Mouse (Mus musculus) neural tube, embryonic 15.5 days (tissue): ENCODE measurements around the gene Bsdc1. TPM values are rescaled to one million over a fixed set of nuclear protein-coding genes. Genes with fewer than 3 reads are reported as not detected.
"Not testable (repeated sequence)": the region's sequence is repeated elsewhere in the genome, so short reads cannot be mapped to it uniquely, and the experiment has no call there.

Experiments
- ATAC-seq: fragments of 200-750 bp; cut with Nextera tagmentation; 2 replicates; pipeline ENCODE4 v1.8.0; 2017; ENCODE audit warnings: mild to moderate bottlenecking, moderate TSS enrichment, moderate library complexity; ENCODE audit not compliant: low FRiP score
- H3K27ac ChIP-seq: fragments of 300-500 bp; sonication (generic); replicated peaks from 2 replicates; pipeline ENCODE4 v1.5.1; 2015; ENCODE audit warnings: mild to moderate bottlenecking, inconsistent platforms
- H3K27me3 ChIP-seq: fragments of 300-500 bp; sonication (generic); replicated peaks from 2 replicates; pipeline ENCODE4 v1.6.1; 2015; ENCODE audit warnings: inconsistent platforms
- H3K36me3 ChIP-seq: fragments of 300-500 bp; sonication (generic); 2 replicates; pipeline ENCODE4 v1.6.1; 2015; ENCODE audit warnings: inconsistent platforms
- H3K4me1 ChIP-seq: fragments of 300-500 bp; sonication (generic); 2 replicates; pipeline ENCODE4 v1.6.1; 2015; ENCODE audit warnings: inconsistent platforms
- H3K4me2 ChIP-seq: fragments of 300-500 bp; sonication (generic); 2 replicates; pipeline ENCODE4 v1.6.1; 2015; ENCODE audit warnings: inconsistent platforms, mild to moderate bottlenecking, moderate library complexity
- H3K4me3 ChIP-seq: fragments of 300-500 bp; sonication (generic); replicated peaks from 2 replicates; pipeline ENCODE4 v1.5.1; 2015; ENCODE audit warnings: mild to moderate bottlenecking, inconsistent platforms
- H3K9ac ChIP-seq: fragments of 300-500 bp; sonication (generic); replicated peaks from 2 replicates; pipeline ENCODE4 v1.6.1; 2015; ENCODE audit warnings: mild to moderate bottlenecking, inconsistent platforms
- H3K9me3 ChIP-seq: fragments of 300-500 bp; sonication (generic); replicated peaks from 2 replicates; pipeline ENCODE4 v1.6.1; 2016; ENCODE audit warnings: inconsistent platforms
- WGBS: fragments of 180-500 bp; shearing (Covaris S2); methylation state at CpG from one replicate; pipeline ENCODE4 v1.1.7; 2015; ENCODE audit warnings: mixed read lengths; 5-methylcytosine and 5-hydroxymethylcytosine counted together
- polyA plus RNA-seq: library from polyadenylated mRNA; unstranded; fragments of >200 nt; fragmentation: Nextera tagmentation; extraction: Ambion mirVana; gene quantifications from 2 replicates; pipeline ENCODE4 v1.2.1, GENCODE M21; 2015

Gene Bsdc1
- polyA plus RNA-seq, 1 experiment from 2014 or later = 32.7 TPM

DNA sequence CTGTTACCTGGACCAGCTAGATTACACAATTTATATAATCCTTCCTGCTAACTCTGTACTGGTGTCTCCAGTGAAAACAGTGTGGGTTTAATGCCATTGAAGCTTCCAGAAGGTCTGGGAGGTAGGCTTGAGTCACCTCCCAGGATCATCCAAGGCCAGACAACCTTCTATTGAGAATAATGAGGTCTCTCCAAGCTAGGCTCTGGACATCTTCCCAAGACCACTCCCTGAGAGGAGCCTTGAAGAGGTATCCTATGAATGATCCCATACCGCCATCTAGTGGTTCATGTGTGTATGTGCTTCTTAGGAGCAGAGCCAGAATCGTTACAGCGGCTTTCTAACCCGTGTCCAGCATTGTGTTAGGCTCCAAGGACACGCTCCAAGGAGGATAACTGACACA lies 6.1 kb upstream of the Bsdc1 start:
- Histone ChIP-seq H3K27me3 (no peaks in the 10 kb centered on the region), H3K27ac (no peak overlapping the region), H3K4me2 (no peak overlapping the region), H3K4me3 (no peak overlapping the region), H3K9me3 (no peaks in the 10 kb centered on the region), H3K36me3 (no peaks in the 10 kb centered on the region), H3K9ac (no peak overlapping the region), H3K4me1 (no peaks in the 10 kb centered on the region)
- WGBS = 4% methylated on average over 5 of the region's 5 CpGs
- ATAC-seq = peak; percentile 72

DNA sequence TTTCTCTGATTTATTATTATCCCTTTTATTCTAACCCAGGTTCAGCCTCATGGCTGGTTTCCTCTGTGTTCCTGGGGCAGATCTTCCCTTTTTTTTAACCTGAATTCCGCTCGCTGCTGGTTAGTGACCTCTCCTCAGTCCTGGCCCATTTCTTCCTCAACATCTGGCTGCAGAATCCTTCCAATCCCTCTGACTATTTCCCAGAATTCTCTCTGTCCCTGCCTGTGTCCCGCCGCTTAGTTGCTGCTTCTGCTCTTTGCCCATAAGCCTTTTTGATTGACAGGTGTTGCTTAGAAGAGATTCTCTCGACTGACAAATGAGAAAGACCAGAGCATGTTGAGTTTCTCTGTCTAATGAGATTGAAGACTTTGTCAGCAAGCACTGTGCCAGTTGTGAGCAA lies 5.3 kb upstream of the Bsdc1 start:
- no peak overlapping the region for H3K27ac ChIP-seq
- H3K4me1 ChIP-seq = peaks cover 2% of the 10 kb centered on the region; the same call in 1 of the 2 replicates
- H3K9ac ChIP-seq = no peak overlapping the region
- no peak for ATAC-seq
- 66% methylated on average over 5 of the region's 5 CpGs for WGBS
- no peaks in the 10 kb centered on the region for H3K9me3 ChIP-seq
- no peak overlapping the region for H3K4me3 ChIP-seq
- no peaks in the 10 kb centered on the region for H3K27me3 ChIP-seq
- no peaks in the 10 kb centered on the region for H3K36me3 ChIP-seq
- H3K4me2 ChIP-seq = no peak overlapping the region

DNA sequence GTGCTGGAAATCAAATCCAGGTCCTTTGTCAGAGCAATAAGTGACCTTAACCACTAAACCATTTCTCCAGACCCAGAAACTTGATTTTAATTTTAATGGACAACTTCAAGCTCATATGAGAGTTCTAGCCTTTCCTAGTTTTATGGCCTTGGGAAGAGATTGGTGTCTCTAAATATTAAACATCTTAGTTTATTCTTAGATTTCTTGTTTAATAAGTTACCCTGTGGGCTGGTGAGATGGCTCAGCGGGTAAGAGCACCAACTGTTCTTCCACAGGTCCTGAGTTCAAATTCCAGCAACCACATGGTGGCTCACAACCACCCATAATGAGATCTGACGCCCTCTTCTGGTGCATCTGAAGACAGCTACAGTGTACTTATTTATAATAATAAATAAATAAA lies 4.1 kb upstream of the Bsdc1 start:
- H3K27ac ChIP-seq, H3K9me3 ChIP-seq, H3K36me3 ChIP-seq, H3K4me1 ChIP-seq, H3K4me3 ChIP-seq, H3K27me3 ChIP-seq, ATAC-seq, H3K9ac ChIP-seq, H3K4me2 ChIP-seq: not testable (repeated sequence)
- 85% methylated on average over 2 of the region's 2 CpGs for WGBS

DNA sequence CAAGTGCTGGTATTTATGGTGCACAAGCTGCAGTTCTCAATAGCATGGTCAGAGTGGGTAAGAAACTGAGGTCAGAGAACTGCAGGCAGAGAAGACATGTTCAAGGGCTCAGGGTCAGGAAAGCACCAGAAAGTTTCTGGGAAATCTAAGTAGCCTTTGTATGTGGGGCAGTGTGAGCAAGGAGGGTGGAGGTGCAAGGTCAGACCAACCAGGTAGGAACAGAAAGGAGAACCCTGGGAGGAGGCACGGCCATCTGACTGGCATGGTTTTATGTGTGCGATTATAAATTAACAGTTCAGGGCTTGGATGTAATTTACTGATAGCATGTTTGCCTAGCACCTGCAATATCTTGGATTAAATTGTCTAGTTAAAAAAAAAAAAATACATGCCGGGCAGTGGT lies 1.7 kb upstream of the Bsdc1 start:
- Histone ChIP-seq H3K9ac (no peak overlapping the region), H3K4me1 (peaks cover 16% of the 10 kb centered on the region), H3K4me3 (no peak overlapping the region), H3K9me3 (no peaks in the 10 kb centered on the region), H3K27me3 (no peaks in the 10 kb centered on the region), H3K4me2 (no peak overlapping the region), H3K36me3 (peaks cover 11% of the 10 kb centered on the region), H3K27ac (no peak overlapping the region)
- WGBS = 90% methylated on average over 3 of the region's 3 CpGs
- no peak for ATAC-seq

DNA sequence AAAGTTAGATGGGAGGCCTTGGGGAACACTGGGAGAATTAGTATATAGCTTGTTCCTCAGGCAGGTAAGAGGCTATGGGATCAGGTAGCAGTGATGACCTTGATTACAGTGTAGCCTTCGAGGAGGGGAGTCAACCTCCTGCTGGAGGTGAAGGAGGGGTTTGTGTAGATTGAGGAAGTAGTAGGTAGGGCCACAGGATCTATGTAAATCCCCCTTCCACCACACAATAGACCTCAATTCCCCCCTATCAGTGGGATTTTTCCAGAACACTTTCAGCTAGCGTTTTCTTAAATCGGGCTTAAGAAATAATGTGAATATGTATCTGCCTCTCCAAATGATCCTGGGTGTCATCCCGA lies 576 bp upstream of the Bsdc1 start:
- Histone ChIP-seq H3K4me2 (peak overlapping the region; percentile 67), H3K4me3 (peak overlapping the region; percentile 98), H3K27ac (peak overlapping the region; percentile 92), H3K36me3 (peaks cover 21% of the 10 kb centered on the region), H3K9ac (peak overlapping the region; percentile 66), H3K9me3 (no peaks in the 10 kb centered on the region), H3K4me1 (peaks cover 16% of the 10 kb centered on the region), H3K27me3 (no peaks in the 10 kb centered on the region)
- peak; percentile 37 for ATAC-seq
- 0% methylated on average over 4 of the region's 4 CpGs for WGBS

GRCm38 (mm10) chr4:129462118-129462517 lies 737 bp downstream of the Bsdc1 start:
- Histone ChIP-seq H3K9me3 (no peaks in the 10 kb centered on the region), H3K4me1 (peaks cover 16% of the 10 kb centered on the region), H3K36me3 (peaks cover 34% of the 10 kb centered on the region), H3K27ac (peak overlapping the region; percentile 77), H3K4me3 (peak overlapping the region; percentile 98), H3K9ac (peak overlapping the region; percentile 84), H3K27me3 (no peaks in the 10 kb centered on the region), H3K4me2 (peak overlapping the region; percentile 81)
- ATAC-seq = no peak
- 38% methylated on average over 3 of the region's 3 CpGs for WGBS

DNA sequence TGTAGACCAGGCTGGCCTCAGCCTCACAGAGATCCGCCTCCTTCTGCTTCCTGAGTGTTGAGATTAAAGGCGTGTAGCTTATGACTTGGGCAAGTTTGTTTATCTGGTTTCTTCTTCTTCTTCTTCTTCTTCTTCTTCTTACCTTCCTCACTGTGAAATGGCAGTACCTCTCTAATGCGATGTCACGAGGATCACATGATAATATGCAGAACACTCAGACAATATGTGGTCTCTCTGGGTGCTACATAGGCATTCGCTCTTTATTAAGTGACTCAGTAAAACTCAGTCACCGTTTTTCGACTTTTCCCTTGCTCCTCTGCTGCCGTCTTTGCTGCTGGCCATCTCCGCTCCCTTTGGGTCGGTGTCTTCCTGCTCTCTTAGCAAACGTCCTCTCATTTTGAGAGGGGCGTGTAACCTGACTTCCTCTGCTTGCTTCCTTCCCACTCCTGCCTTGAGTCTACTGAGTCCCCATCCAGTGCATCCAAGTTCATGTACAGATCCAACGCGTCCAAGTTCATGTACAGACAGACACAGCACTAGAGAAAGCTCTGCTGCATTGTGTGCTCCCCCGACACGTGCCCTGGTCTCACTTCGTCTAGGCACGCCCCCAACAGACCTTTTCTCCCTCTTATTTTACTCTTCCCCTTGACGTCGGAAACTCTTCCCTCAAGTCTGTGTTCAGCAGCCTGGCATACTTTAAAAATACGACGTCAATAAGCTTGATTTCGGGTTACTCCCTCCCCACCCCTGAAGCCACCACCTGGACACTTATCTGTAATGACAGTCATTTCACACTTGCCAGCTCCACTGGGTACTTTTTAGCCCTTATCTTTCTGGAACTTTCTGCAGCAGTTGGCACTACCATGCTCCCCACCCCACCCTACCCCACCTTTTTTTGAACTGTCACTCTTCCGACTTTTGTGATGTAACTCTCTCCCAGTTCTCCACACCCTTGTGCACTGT lies 2.0 kb downstream of the Bsdc1 start:
- Histone ChIP-seq H3K9ac (no peak overlapping the region), H3K4me3 (no peak overlapping the region), H3K27me3 (no peaks in the 10 kb centered on the region), H3K9me3 (no peaks in the 10 kb centered on the region), H3K27ac (no peak overlapping the region), H3K36me3 (peaks cover 47% of the 10 kb centered on the region), H3K4me1 (peaks cover 16% of the 10 kb centered on the region), H3K4me2 (no peak overlapping the region)
- no peak for ATAC-seq
- 89% methylated on average over 24 of the region's 24 CpGs for WGBS

GRCm38 (mm10) chr4:129464286-129464815 lies 3.0 kb downstream of the Bsdc1 start:
- Histone ChIP-seq H3K4me3 (no peak overlapping the region), H3K27me3 (no peaks in the 10 kb centered on the region), H3K4me1 (peaks cover 16% of the 10 kb centered on the region), H3K27ac (no peak overlapping the region), H3K36me3 (peaks cover 56% of the 10 kb centered on the region), H3K4me2 (no peak overlapping the region), H3K9me3 (no peaks in the 10 kb centered on the region), H3K9ac (no peak overlapping the region)
- no peak for ATAC-seq
- 91% methylated on average over 4 of the region's 4 CpGs for WGBS

DNA sequence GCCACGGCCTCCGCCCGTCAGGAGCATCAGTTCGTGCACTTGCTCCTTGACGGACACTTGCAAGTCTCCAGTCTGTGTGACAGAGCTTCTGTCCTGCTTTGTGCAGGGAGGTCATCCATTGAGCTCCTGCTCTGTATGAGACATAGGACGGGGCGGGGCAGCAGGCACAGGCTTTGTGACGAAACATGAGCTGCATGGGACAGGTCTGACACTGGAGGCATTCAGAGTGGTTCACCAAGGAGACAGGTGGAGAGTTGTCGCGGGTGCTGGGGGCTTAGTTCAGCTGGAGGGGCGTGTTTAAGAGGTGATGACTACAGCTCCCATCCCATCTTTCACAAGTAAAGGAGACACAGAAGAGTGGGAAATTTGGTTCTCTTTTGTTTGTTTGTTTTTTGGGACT lies 14.7 kb downstream of the Bsdc1 start:
- no peak overlapping the region for H3K9ac ChIP-seq
- no peak for ATAC-seq
- no peak overlapping the region for H3K4me2 ChIP-seq
- H3K9me3 ChIP-seq = no peaks in the 10 kb centered on the region
- 91% methylated on average over 11 of the region's 11 CpGs for WGBS
- H3K27ac ChIP-seq = no peak overlapping the region
- no peaks in the 10 kb centered on the region for H3K4me1 ChIP-seq
- no peak overlapping the region for H3K4me3 ChIP-seq
- no peaks in the 10 kb centered on the region for H3K27me3 ChIP-seq
- H3K36me3 ChIP-seq = peaks cover 83% of the 10 kb centered on the region

- Histone ChIP-seq H3K4me2 (no peak overlapping the region), H3K4me1 (no peaks in the 10 kb centered on the region), H3K36me3 (peaks cover 80% of the 10 kb centered on the region), H3K9me3 (no peaks in the 10 kb centered on the region), H3K4me3 (no peak overlapping the region), H3K27me3 (no peaks in the 10 kb centered on the region), H3K27ac (no peak overlapping the region), H3K9ac (no peak overlapping the region)
- ATAC-seq = no peak
- WGBS = 100% methylated on average over 3 of the region's 3 CpGs
Measured at GRCm38 (mm10) chr4:129479863-129480262, 18.5 kb downstream of the Bsdc1 start.

- no peak overlapping the region for H3K4me2 ChIP-seq
- H3K27ac ChIP-seq = no peak overlapping the region
- H3K9ac ChIP-seq = no peak overlapping the region
- no peak overlapping the region for H3K4me3 ChIP-seq
- H3K27me3 ChIP-seq = no peaks in the 10 kb centered on the region
- 93% methylated on average over 1 of the region's 1 CpGs for WGBS
- H3K9me3 ChIP-seq = no peaks in the 10 kb centered on the region
- H3K4me1 ChIP-seq = no peaks in the 10 kb centered on the region
- peaks cover 82% of the 10 kb centered on the region for H3K36me3 ChIP-seq
- ATAC-seq = no peak
Measured at GRCm38 (mm10) chr4:129481090-129481489, 19.7 kb downstream of the Bsdc1 start.
